Comparison of ENCODE assay signal across 11 mouse cellular contexts in the genomic region with DNA sequence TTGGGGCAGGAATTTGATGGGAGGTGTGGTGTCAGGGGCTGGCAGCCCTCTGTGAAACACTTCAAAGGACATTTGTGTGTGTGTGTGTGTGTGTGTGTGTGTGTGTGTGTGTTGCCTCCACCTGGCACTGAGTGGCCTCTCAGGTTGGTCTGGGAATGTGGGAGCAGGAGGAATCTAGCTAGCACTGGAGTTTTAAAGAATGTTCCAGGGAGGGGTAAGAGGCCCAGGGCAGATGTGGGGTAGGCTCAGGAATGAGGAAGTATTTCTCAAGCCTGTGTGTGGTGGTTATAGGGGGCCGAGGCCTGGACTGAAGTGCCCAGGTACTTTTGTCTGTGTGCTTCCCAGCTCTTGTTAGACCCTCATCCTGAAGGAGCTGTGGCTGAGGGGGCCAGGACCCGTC. TPM values are rescaled to one million over a fixed set of nuclear protein-coding genes. Genes with fewer than 3 reads are reported as not detected.
A peak's percentile ranks its signal among the peaks of the same experiment; 100 is the strongest.
DNase-seq lines count a peak whose midpoint lies in the region; ATAC-seq and TF ChIP-seq lines count a peak whose summit lies in the region.
"Had no signal": no experiment of that assay in that cellular context is flagged by ENCODE, and none has a peak within 500 bp of the region (broad histone marks: within the 10 kb centered on the region; RNA-seq: fewer than 3 reads in every experiment).

A gene (plus strand): TSS at position 269 of the 400 bp plus-strand sequence.

- H3K9me3 ChIP-seq in CH12.LX (replicated peaks; ENCODE audit: low read length) = no peaks in the 10 kb centered on the region
- no peaks in the 10 kb centered on the region for H3K9me3 ChIP-seq in midbrain, embryonic 16.5 days (replicated peaks; ENCODE audit: control insufficient read depth, low read length, poor library complexity, severe bottlenecking)
- H3K9me3 ChIP-seq: liver, embryonic 13.5 days had no signal

- H3K9ac ChIP-seq in CH12.LX (ENCODE audit: insufficient read depth, low read depth) = no peak within 1 kb of the TSS
- no peak within 1 kb of the TSS for H3K9ac ChIP-seq in midbrain, embryonic 16.5 days (ENCODE audit: low read depth, low read length)
- H3K9ac ChIP-seq: liver, embryonic 13.5 days had no signal

- no peak for ATAC-seq in midbrain, embryonic 16.5 days

- peaks cover 24 to 46% of the 10 kb centered on the region in 2 experiments for H3K4me1 ChIP-seq in CH12.LX (ENCODE audit: control insufficient read depth in 1 of 2, insufficient read depth in 2 of 2)
- no peaks in the 10 kb centered on the region for H3K4me1 ChIP-seq in midbrain, embryonic 16.5 days (ENCODE audit: control insufficient read depth, insufficient read depth, low read length)
- H3K4me1 ChIP-seq: liver, embryonic 13.5 days had no signal

- TF ChIP-seq POLR2A in CH12.LX (IDR thresholded peaks at IDR 0.05; ENCODE audit: low read depth, low read length) = no peak

- dilution Hi-C loops in CH12.LX (cut with MboI; ENCODE audit: extremely low pct_ligation_motif_present, extremely low pct_unique_long_range_greater_than_20kb, low sequenced_read_pairs) = no loop called here

- DNase-seq in 3134 (ENCODE audit: extremely low read depth, insufficient read length, low spot score) = peak; percentile 26
- DNase-seq in CH12.LX (ENCODE audit: extremely low read depth) = peak; percentile 13
- peak; percentile 77 for DNase-seq in kidney, adult 11 months
- peak; percentile 83 to 89 for DNase-seq in lung, adult 18-20 months
- DNase-seq in right cerebral cortex, postnatal 10 days (ENCODE audit: low spot score in 2 of 2) = no peak
- no peak for DNase-seq in left cerebral cortex, postnatal 25 days (ENCODE audit: low spot score in 2 of 2)
- no peak for DNase-seq in spleen, postnatal 36 days (ENCODE audit: low spot score in 2 of 2)
- DNase-seq: cerebellum, adult 9-11 months; gastrocnemius, postnatal 14 days; liver, embryonic 13.5 days had no signal

- WGBS in midbrain, embryonic 16.5 days = 59% methylated on average over 2 of the region's 2 CpGs

- H3K4me3 ChIP-seq in CH12.LX (replicated peaks in 1 of 3; ENCODE audit: low read depth in 2 of 3, low read length in 2 of 3, poor library complexity in 1 of 3) = no peak within 1 kb of the TSS
- no peak within 1 kb of the TSS for H3K4me3 ChIP-seq in midbrain, embryonic 16.5 days (ENCODE audit: low read depth, low read length)
- H3K4me3 ChIP-seq: liver, embryonic 13.5 days had no signal

- H3K4me2 ChIP-seq in CH12.LX (ENCODE audit: insufficient read depth, low read depth, poor library complexity, severe bottlenecking) = no peak within 1 kb of the TSS
- H3K4me2 ChIP-seq in midbrain, embryonic 16.5 days (ENCODE audit: low read length) = no peak within 1 kb of the TSS
- H3K4me2 ChIP-seq: liver, embryonic 13.5 days had no signal

- TF ChIP-seq CTCF in CH12.LX (conservative IDR thresholded peaks at IDR 0.05 in 1 of 2, IDR thresholded peaks at IDR 0.05 in 1 of 2; ENCODE audit: low read depth in 2 of 2, low read length in 2 of 2) = no peak

- intact Hi-C loops in left cerebral cortex, postnatal 25 days (cut with DNase I) = no loop called here

- H3K79me2 ChIP-seq in CH12.LX (replicated peaks; ENCODE audit: control insufficient read depth, extremely low read depth, insufficient read depth, poor library complexity, severe bottlenecking) = no peaks in the 10 kb centered on the region

- peaks cover 11% of the 10 kb centered on the region for H3K27me3 ChIP-seq in CH12.LX (replicated peaks)
- H3K27me3 ChIP-seq in midbrain, embryonic 16.5 days (ENCODE audit: control insufficient read depth, insufficient read depth, low read depth, low read length) = peaks cover 10% of the 10 kb centered on the region

- no peak for TF ChIP-seq RAD21 in CH12.LX (IDR thresholded peaks at IDR 0.05; ENCODE audit: low read depth, low read length)

- H3K36me3 ChIP-seq in CH12.LX (replicated peaks in 1 of 2; ENCODE audit: control insufficient read depth in 1 of 2, insufficient read depth in 1 of 2, low read length in 1 of 2) = no peaks in the 10 kb centered on the region
- H3K36me3 ChIP-seq in midbrain, embryonic 16.5 days (ENCODE audit: control insufficient read depth, insufficient read depth, low read length) = no peaks in the 10 kb centered on the region
- H3K36me3 ChIP-seq: liver, embryonic 13.5 days had no signal

- TF ChIP-seq EP300 in CH12.LX (IDR thresholded peaks at IDR 0.05; ENCODE audit: low read length) = no peak

- in situ Hi-C loops in CH12.LX (cut with MboI; ENCODE audit: low pct_ligation_motif_present, low pct_unique_long_range_greater_than_20kb, low sequenced_read_pairs) = no loop called here

- H3K27ac ChIP-seq in CH12.LX (ENCODE audit: insufficient read depth, low read depth) = no peak within 1 kb of the TSS
- H3K27ac ChIP-seq in midbrain, embryonic 16.5 days (ENCODE audit: low read length) = no peak within 1 kb of the TSS
- H3K27ac ChIP-seq: liver, embryonic 13.5 days had no signal

TF ChIP-seq in CH12.LX, 34 proteins besides CTCF, POLR2A, EP300 and RAD21:
- no peak for TF ChIP-seq ZNF384 (IDR thresholded peaks at IDR 0.05; ENCODE audit: low read depth, low read length)
- TF ChIP-seq TCF12 (IDR thresholded peaks at IDR 0.05; ENCODE audit: low read depth, low read length) = no peak
- no peak for TF ChIP-seq MXI1 (IDR thresholded peaks at IDR 0.05; ENCODE audit: low read depth, low read length)
- TF ChIP-seq NELFE (IDR thresholded peaks at IDR 0.05; ENCODE audit: low read depth, low read length) = no peak
- TF ChIP-seq IRF4 (IDR thresholded peaks at IDR 0.05; ENCODE audit: low read depth, low read length) = no peak
- TF ChIP-seq CHD2 (IDR thresholded peaks at IDR 0.05; ENCODE audit: low read length) = no peak
- no peak for TF ChIP-seq SMC3 (IDR thresholded peaks at IDR 0.05; ENCODE audit: low read depth, low read length)
- no peak for TF ChIP-seq RCOR1 (conservative IDR thresholded peaks at IDR 0.05; ENCODE audit: low read depth, low read length)
- no peak for TF ChIP-seq E2F4 (IDR thresholded peaks at IDR 0.05; ENCODE audit: insufficient replicate concordance, low read depth, low read length)
- TF ChIP-seq ZC3H11A (IDR thresholded peaks at IDR 0.05; ENCODE audit: low read depth, low read length) = no peak
- TF ChIP-seq TBP (conservative IDR thresholded peaks at IDR 0.05; ENCODE audit: low read depth, low read length) = no peak
- TF ChIP-seq KAT2A (IDR thresholded peaks at IDR 0.05; ENCODE audit: insufficient replicate concordance, low read length) = no peak
- no peak for TF ChIP-seq HCFC1 (IDR thresholded peaks at IDR 0.05; ENCODE audit: low read depth, low read length)

RNA-seq across cellular contexts. Expression of the gene that starts here (rescaled TPM):
- total RNA-seq in CH12.LX (2012; rRNA removed) (0.55 TPM in 2 replicates), CH12.LX (2014; rRNA removed) (0.46 and 0.81 TPM in 2 replicates)
- polyA plus RNA-seq in CH12.LX (2012; ENCODE audit: insufficient read length, low read depth) = 2.5 and 4.1 TPM in 2 replicates
- total RNA-seq in left cerebral cortex, postnatal 25 days (2021) = under 1 TPM; 0.09 to 0.21 TPM
- 0.34 and 1.1 TPM in 2 replicates for polyA plus RNA-seq in midbrain, embryonic 16.5 days (2015; fragmentation: Nextera tagmentation; extraction: Ambion mirVana)
- total RNA-seq: gastrocnemius, postnatal 14 days had no signal

Comparison
In these comparisons a context has a peak if more than half of its experiments do, and no peak if none do; other contexts are left out.
1. DNase-seq: peak in 3134 (single experiment), CH12.LX (single experiment), kidney, adult 11 months (single experiment) and lung, adult 18-20 months (2 of 2); none in right cerebral cortex, postnatal 10 days (0 of 2), left cerebral cortex, postnatal 25 days (0 of 2) and spleen, postnatal 36 days (0 of 2).